Mouse (Mus musculus) neural tube, embryonic 13.5 days (tissue): ENCODE results near the gene Abraxas2. TPM values are rescaled to one million over a fixed set of nuclear protein-coding genes. Genes with fewer than 3 reads are reported as not detected.

ENCODE experiments used
- ATAC-seq: fragments of 200-750 bp; cut with Nextera tagmentation; 2 replicates; pipeline ENCODE4 v1.8.0; 2017; ENCODE audit warnings: low read depth, mild to moderate bottlenecking, moderate TSS enrichment, moderate library complexity
- H3K27ac ChIP-seq: fragments of 300-500 bp; sonication (generic); replicated peaks from 2 replicates; pipeline ENCODE4 v1.5.1; 2015; ENCODE audit warnings: moderate library complexity, mild to moderate bottlenecking, inconsistent platforms
- H3K27me3 ChIP-seq: fragments of 300-500 bp; sonication (generic); 2 replicates; pipeline ENCODE4 v1.6.1; 2015; ENCODE audit warnings: mild to moderate bottlenecking, inconsistent platforms
- H3K36me3 ChIP-seq: fragments of 300-500 bp; sonication (generic); 2 replicates; pipeline ENCODE4 v1.6.1; 2015; ENCODE audit warnings: mild to moderate bottlenecking, inconsistent platforms
- H3K4me1 ChIP-seq: fragments of 300-500 bp; sonication (generic); replicated peaks from 2 replicates; pipeline ENCODE4 v1.6.1; 2015; ENCODE audit warnings: inconsistent platforms
- H3K4me2 ChIP-seq: fragments of 300-500 bp; sonication (generic); 2 replicates; pipeline ENCODE4 v1.6.1; 2015; ENCODE audit warnings: inconsistent platforms, mild to moderate bottlenecking, moderate library complexity
- H3K4me3 ChIP-seq: fragments of 300-500 bp; sonication (generic); 2 replicates; pipeline ENCODE4 v1.5.1; 2015; ENCODE audit warnings: mild to moderate bottlenecking, inconsistent platforms
- H3K9ac ChIP-seq: fragments of 300-500 bp; sonication (generic); 2 replicates; pipeline ENCODE4 v1.6.1; 2015; ENCODE audit warnings: moderate library complexity, mild to moderate bottlenecking, inconsistent platforms
- H3K9me3 ChIP-seq: fragments of 300-500 bp; sonication (generic); 2 replicates; pipeline ENCODE4 v1.6.1; 2016; ENCODE audit warnings: inconsistent platforms
- WGBS: fragments of 180-500 bp; shearing (Covaris S2); methylation state at CpG from one replicate; pipeline ENCODE4 v1.1.7; 2015; 5-methylcytosine and 5-hydroxymethylcytosine counted together
- polyA plus RNA-seq: library from polyadenylated mRNA; unstranded; fragments of >200 nt; fragmentation: Nextera tagmentation; extraction: Ambion mirVana; gene quantifications from 2 replicates; pipeline ENCODE4 v1.2.1, GENCODE M21; 2015

Gene Abraxas2
- polyA plus RNA-seq, 1 experiment from 2014 or later: 35.1 TPM

- 48% methylated on average over 3 of the region's 3 CpGs for WGBS
- no peaks in the 10 kb centered on the region for H3K36me3 ChIP-seq
- no peak overlapping the region for H3K4me3 ChIP-seq
- H3K9ac ChIP-seq: no peak overlapping the region
- ATAC-seq: no peak
- H3K27me3 ChIP-seq: no peaks in the 10 kb centered on the region
- H3K27ac ChIP-seq: no peak overlapping the region
- H3K4me1 ChIP-seq: peaks cover 8% of the 10 kb centered on the region
- H3K9me3 ChIP-seq: no peaks in the 10 kb centered on the region
- no peak overlapping the region for H3K4me2 ChIP-seq
These were observed 68.2 kb downstream of the Abraxas2 start for GRCm38 (mm10) chr7:132927201-132927600.

- peak overlapping the region; percentile 73 for H3K9ac ChIP-seq
- no peaks in the 10 kb centered on the region for H3K27me3 ChIP-seq
- no peaks in the 10 kb centered on the region for H3K36me3 ChIP-seq
- H3K4me3 ChIP-seq: peak overlapping the region; percentile 80
- H3K4me1 ChIP-seq: peaks cover 19% of the 10 kb centered on the region
- ATAC-seq: no peak
- H3K27ac ChIP-seq: no peak overlapping the region
- 95% methylated on average over 5 of the region's 5 CpGs for WGBS
- H3K9me3 ChIP-seq: no peaks in the 10 kb centered on the region
- peak overlapping the region; percentile 67 for H3K4me2 ChIP-seq
These were observed 71.0 kb downstream of the Abraxas2 start for GRCm38 (mm10) chr7:132930055-132930454.

- peak within 1 kb of the TSS; percentile 99 for H3K27ac ChIP-seq
- no peaks in the 10 kb centered on the region for H3K27me3 ChIP-seq
- H3K4me2 ChIP-seq: peak within 1 kb of the TSS; percentile 73
- peak within 1 kb of the TSS; percentile 80 for H3K4me3 ChIP-seq
- H3K9me3 ChIP-seq: no peaks in the 10 kb centered on the region
- peak; percentile 99 for ATAC-seq
- WGBS: under 1% methylated on average over 93 of the region's 93 CpGs
- peaks cover 19% of the 10 kb centered on the region for H3K4me1 ChIP-seq
- H3K9ac ChIP-seq: peak within 1 kb of the TSS; percentile 92
- H3K36me3 ChIP-seq: no peaks in the 10 kb centered on the region
These were observed 72.0 kb downstream of the Abraxas2 start, which contains the start of gene Zranb1 for GRCm38 (mm10) chr7:132930850-132931559. TSS of gene Zranb1 (plus strand) at chr7:132931142.

DNA sequence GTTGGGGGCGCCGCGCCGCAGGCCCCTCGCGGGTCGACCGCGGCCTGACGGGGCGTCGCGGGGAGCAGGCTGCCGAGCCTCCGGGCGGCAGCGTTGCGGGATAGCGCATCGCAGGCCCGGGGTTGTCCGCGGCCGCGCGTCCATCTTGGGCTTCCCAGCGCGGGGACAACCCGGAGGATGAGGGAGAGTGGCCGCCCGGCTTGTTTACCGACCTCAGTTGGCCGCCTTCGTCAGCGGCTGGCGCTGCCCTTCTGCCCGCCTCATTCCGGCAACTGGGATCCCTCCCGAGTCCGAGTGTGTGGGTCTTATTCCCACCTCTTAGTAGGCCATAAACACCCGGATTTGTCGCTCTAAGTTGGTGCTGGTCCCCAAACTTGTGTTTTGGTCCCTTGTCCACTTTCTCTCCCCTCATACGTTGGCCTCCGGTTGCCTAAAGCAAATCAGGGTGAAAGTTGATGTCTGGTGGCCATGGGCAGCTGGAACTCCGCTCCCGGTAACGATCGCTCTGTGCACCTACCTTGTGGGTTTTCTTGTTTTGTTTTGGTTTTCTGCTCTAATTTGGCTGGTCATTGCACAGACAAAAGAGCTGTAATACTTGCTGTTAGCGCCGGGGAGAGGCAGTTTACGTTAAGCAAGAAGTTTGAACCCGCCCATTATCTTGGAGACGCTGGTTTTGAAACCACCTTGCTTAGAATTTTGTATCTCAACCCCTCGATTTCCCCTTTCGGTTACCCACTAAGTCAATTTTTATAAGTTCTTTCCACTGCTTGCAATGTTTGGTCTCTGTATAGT, 72.7 kb downstream of the Abraxas2 start:
- peak; percentile 74 for ATAC-seq
- under 1% methylated on average over 47 of the region's 55 CpGs for WGBS

GRCm38 (mm10) chr7:132933331-132933730, 74.3 kb downstream of the Abraxas2 start:
- H3K36me3 ChIP-seq: no peaks in the 10 kb centered on the region
- no peaks in the 10 kb centered on the region for H3K9me3 ChIP-seq
- no peak overlapping the region for H3K4me3 ChIP-seq
- no peak overlapping the region for H3K4me2 ChIP-seq
- 70% methylated on average over 1 of the region's 1 CpGs for WGBS
- H3K9ac ChIP-seq: no peak overlapping the region
- H3K27me3 ChIP-seq: no peaks in the 10 kb centered on the region
- peaks cover 19% of the 10 kb centered on the region for H3K4me1 ChIP-seq
- no peak overlapping the region for H3K27ac ChIP-seq
- no peak for ATAC-seq

More for the DNA sequence above, 72.7 kb downstream of the Abraxas2 start:
- H3K4me3 ChIP-seq: peak overlapping the region; percentile 80
- H3K36me3 ChIP-seq: no peaks in the 10 kb centered on the region
- H3K27ac ChIP-seq: peak overlapping the region; percentile 99
- H3K9ac ChIP-seq: peak overlapping the region; percentile 92
- no peaks in the 10 kb centered on the region for H3K27me3 ChIP-seq
- peak overlapping the region; percentile 73 for H3K4me2 ChIP-seq
- H3K4me1 ChIP-seq: peaks cover 19% of the 10 kb centered on the region
- no peaks in the 10 kb centered on the region for H3K9me3 ChIP-seq

Other genes starting within 250 kb of the Abraxas2 start
- 27.8 and 32.1 TPM in 2 replicates for gene Lhpp, start 248.6 kb upstream of the Abraxas2 start, polyA plus RNA-seq
- 13.9 and 16.0 TPM in 2 replicates for gene Fam53b, start 45.3 kb upstream of the Abraxas2 start, polyA plus RNA-seq
- gene Eef1akmt2, start 6.6 kb upstream of the Abraxas2 start, polyA plus RNA-seq: 81.4 and 87.9 TPM in 2 replicates
- 22.6 and 22.9 TPM in 2 replicates for gene Zranb1, start 71.9 kb downstream of the Abraxas2 start, polyA plus RNA-seq